ENCODE assay signal across 7 mouse cellular contexts in the genomic region with DNA sequence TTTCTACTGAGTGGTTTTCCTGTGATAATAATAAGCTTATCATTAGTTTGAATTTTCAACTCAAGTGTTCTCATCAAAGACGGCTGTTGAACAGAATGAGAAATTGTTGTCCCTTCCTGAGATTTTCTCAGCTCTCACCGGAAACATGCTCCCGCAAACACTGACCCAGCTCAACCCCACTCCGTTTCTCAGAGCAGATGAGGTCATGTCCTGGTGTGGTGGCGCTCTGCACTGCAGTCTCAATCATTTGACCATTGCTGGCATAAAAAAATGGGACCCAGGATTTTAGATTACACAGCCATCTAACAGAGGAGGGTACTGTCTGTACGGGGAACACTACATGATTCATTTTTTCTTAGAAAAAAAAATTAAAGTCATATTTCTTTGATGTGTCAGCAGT.
DNase-seq lines count a peak whose midpoint lies in the region; ATAC-seq lines count a peak whose summit lies in the region.

No protein-coding gene starts in this region.

- ATAC-seq in kidney, embryonic 14.5 days (ENCODE audit: low FRiP score, low TSS enrichment): peak; percentile 66; the same call in 1 of the 2 replicates
- ATAC-seq in midbrain, embryonic 11.5 days (ENCODE audit: low FRiP score): no peak
- ATAC-seq in hindbrain, embryonic 16.5 days: no peak

- 42% methylated on average over 6 of the region's 6 CpGs for WGBS in kidney, embryonic 14.5 days
- 83% methylated on average over 6 of the region's 6 CpGs for WGBS in midbrain, embryonic 11.5 days
- 66% methylated on average over 6 of the region's 6 CpGs for WGBS in hindbrain, embryonic 16.5 days

- DNase-seq in urinary bladder, postnatal 14 days (ENCODE audit: low spot score): peak; percentile 11
- DNase-seq in urinary bladder, postnatal 4 days (ENCODE audit: low spot score in 2 of 2): no peak
- DNase-seq in fibroblast of lung, adult 2 months (ENCODE audit: low read depth): peak; percentile 69
- peak; percentile 52 for DNase-seq in skeletal muscle tissue, adult 2 months (ENCODE audit: low read depth, low spot score)
- no peak for DNase-seq in midbrain, embryonic 11.5 days (ENCODE audit: low spot score, missing footprints)

- no peaks in the 10 kb centered on the region for H3K4me1 ChIP-seq in kidney, embryonic 14.5 days (ENCODE audit: control insufficient read depth, insufficient read depth, low read length)
- no peaks in the 10 kb centered on the region for H3K4me1 ChIP-seq in midbrain, embryonic 11.5 days (ENCODE audit: control insufficient read depth, insufficient read depth, low read length)
- no peaks in the 10 kb centered on the region for H3K4me1 ChIP-seq in hindbrain, embryonic 16.5 days (ENCODE audit: control insufficient read depth, insufficient read depth, low read depth, low read length)

- no peak overlapping the region for H3K4me3 ChIP-seq in kidney, embryonic 14.5 days (ENCODE audit: low read length)
- H3K4me3 ChIP-seq in midbrain, embryonic 11.5 days (ENCODE audit: low read depth, low read length): no peak overlapping the region
- H3K4me3 ChIP-seq in hindbrain, embryonic 16.5 days (ENCODE audit: low read length): no peak overlapping the region

- no peaks in the 10 kb centered on the region for H3K27me3 ChIP-seq in kidney, embryonic 14.5 days (ENCODE audit: control insufficient read depth, insufficient read depth, low read length)
- H3K27me3 ChIP-seq in midbrain, embryonic 11.5 days (ENCODE audit: control insufficient read depth, insufficient read depth, low read length): no peaks in the 10 kb centered on the region
- no peaks in the 10 kb centered on the region for H3K27me3 ChIP-seq in hindbrain, embryonic 16.5 days (replicated peaks; ENCODE audit: control insufficient read depth, insufficient read depth, low read length)

- H3K27ac ChIP-seq in kidney, embryonic 14.5 days (ENCODE audit: low read depth, low read length): no peak overlapping the region
- no peak overlapping the region for H3K27ac ChIP-seq in midbrain, embryonic 11.5 days (ENCODE audit: low read depth, low read length)
- no peak overlapping the region for H3K27ac ChIP-seq in hindbrain, embryonic 16.5 days (ENCODE audit: low read depth, low read length)

- H3K9ac ChIP-seq in kidney, embryonic 14.5 days (ENCODE audit: low read depth, low read length): no peak overlapping the region
- no peak overlapping the region for H3K9ac ChIP-seq in midbrain, embryonic 11.5 days (ENCODE audit: low read length)
- H3K9ac ChIP-seq in hindbrain, embryonic 16.5 days (ENCODE audit: low read depth, low read length): no peak overlapping the region

- H3K9me3 ChIP-seq in kidney, embryonic 14.5 days (ENCODE audit: control insufficient read depth, low read length): no peaks in the 10 kb centered on the region
- H3K9me3 ChIP-seq in midbrain, embryonic 11.5 days (ENCODE audit: control insufficient read depth, low read length): no peaks in the 10 kb centered on the region
- H3K9me3 ChIP-seq in hindbrain, embryonic 16.5 days (ENCODE audit: control insufficient read depth, low read length): no peaks in the 10 kb centered on the region

- H3K4me2 ChIP-seq in kidney, embryonic 14.5 days (replicated peaks; ENCODE audit: low read depth, low read length): no peak overlapping the region
- no peak overlapping the region for H3K4me2 ChIP-seq in midbrain, embryonic 11.5 days
- no peak overlapping the region for H3K4me2 ChIP-seq in hindbrain, embryonic 16.5 days (ENCODE audit: low read length)

- no peaks in the 10 kb centered on the region for H3K36me3 ChIP-seq in kidney, embryonic 14.5 days (ENCODE audit: control insufficient read depth, insufficient read depth, low read length)
- no peaks in the 10 kb centered on the region for H3K36me3 ChIP-seq in midbrain, embryonic 11.5 days (ENCODE audit: control insufficient read depth, insufficient read depth, low read length)
- no peaks in the 10 kb centered on the region for H3K36me3 ChIP-seq in hindbrain, embryonic 16.5 days (ENCODE audit: control insufficient read depth, insufficient read depth, low read length)

Comparison
In these comparisons a context has a peak if more than half of its experiments do, and no peak if none do; other contexts are left out.
1. DNase-seq: peak in urinary bladder, postnatal 14 days (single experiment), fibroblast of lung, adult 2 months (single experiment) and skeletal muscle tissue, adult 2 months (single experiment); none in urinary bladder, postnatal 4 days (0 of 2) and midbrain, embryonic 11.5 days (single experiment).